Mouse (Mus musculus): ENCODE data around the gene Ctps2. TPM values are rescaled to one million over a fixed set of nuclear protein-coding genes. Genes with fewer than 3 reads are reported as not detected.

Gene Ctps2
- polyA plus RNA-seq, 1 experiment from 2014 or later: 69.4 TPM

GRCm38 (mm10) chrX:162963840-162964239 is 62.8 kb downstream of the Ctps2 start:
- 41% methylated on average over 4 of the region's 4 CpGs for WGBS
- Histone ChIP-seq H3K4me3 (ENCODE audit: low read length) (peak overlapping the region; percentile 37), H3K27ac (ENCODE audit: low read length) (peak overlapping the region; percentile 72)

DNA sequence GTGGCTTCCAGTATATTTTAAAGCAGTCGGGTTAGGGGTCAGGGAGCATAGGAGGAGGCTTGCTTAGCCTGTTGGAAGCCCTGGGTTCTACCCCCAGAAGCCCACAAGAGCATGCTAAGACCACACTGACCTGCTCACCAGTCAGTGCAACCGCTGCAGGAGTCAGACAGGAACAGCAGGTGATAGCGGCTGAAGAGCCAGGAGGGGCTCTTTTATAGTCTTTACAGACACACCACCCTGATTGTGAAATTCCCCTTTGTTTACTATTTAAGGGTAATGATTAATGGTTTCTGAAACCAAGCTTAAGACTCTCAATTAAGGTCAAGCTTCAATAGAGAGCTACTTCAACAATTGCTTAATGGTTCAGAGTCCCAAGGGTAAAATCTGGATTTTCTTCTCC is 63.3 kb downstream of the Ctps2 start, which contains the start of gene S100g:
Gene S100g, minus strand, starts transcription at position 217 of the 400 bp plus-strand sequence.
- H3K4me1 ChIP-seq (ENCODE audit: control insufficient read depth, insufficient read depth, low read length): no peaks in the 10 kb centered on the region
- H3K4me2 ChIP-seq (ENCODE audit: low read depth, low read length): peak within 1 kb of the TSS; percentile 30; the same call in 1 of the 2 replicates
- WGBS: 42% methylated on average over 3 of the region's 3 CpGs
- H3K4me3 ChIP-seq (ENCODE audit: low read length): peak within 1 kb of the TSS; percentile 37
- no peaks in the 10 kb centered on the region for H3K36me3 ChIP-seq (ENCODE audit: control insufficient read depth, insufficient read depth, low read length)
- H3K27ac ChIP-seq (ENCODE audit: low read length): peak within 1 kb of the TSS; percentile 72
- peak; percentile 88 for ATAC-seq
- no peaks in the 10 kb centered on the region for H3K9me3 ChIP-seq (ENCODE audit: control insufficient read depth, low read length)
- peak within 1 kb of the TSS; percentile 24; the same call in 1 of the 2 replicates for H3K9ac ChIP-seq (ENCODE audit: low read depth, low read length)
- H3K27me3 ChIP-seq (replicated peaks; ENCODE audit: control insufficient read depth, insufficient read depth, low read length): no peaks in the 10 kb centered on the region

More at GRCm38 (mm10) chrX:162963840-162964239, 62.8 kb downstream of the Ctps2 start:
- Histone ChIP-seq H3K4me2 (ENCODE audit: low read depth, low read length) (peak overlapping the region; percentile 30; the same call in 1 of the 2 replicates), H3K4me1 (ENCODE audit: control insufficient read depth, insufficient read depth, low read length) (no peaks in the 10 kb centered on the region), H3K36me3 (ENCODE audit: control insufficient read depth, insufficient read depth, low read length) (no peaks in the 10 kb centered on the region), H3K9ac (ENCODE audit: low read depth, low read length) (peak overlapping the region; percentile 24; the same call in 1 of the 2 replicates), H3K9me3 (ENCODE audit: control insufficient read depth, low read length) (no peaks in the 10 kb centered on the region), H3K27me3 (replicated peaks; ENCODE audit: control insufficient read depth, insufficient read depth, low read length) (no peaks in the 10 kb centered on the region)
- peak; percentile 60 for ATAC-seq

- Histone ChIP-seq H3K27me3 (replicated peaks; ENCODE audit: control insufficient read depth, insufficient read depth, low read length) (no peaks in the 10 kb centered on the region), H3K4me3 (ENCODE audit: low read length) (no peak overlapping the region), H3K9ac (ENCODE audit: low read depth, low read length) (no peak overlapping the region), H3K9me3 (ENCODE audit: control insufficient read depth, low read length) (no peaks in the 10 kb centered on the region), H3K4me1 (ENCODE audit: control insufficient read depth, insufficient read depth, low read length) (no peaks in the 10 kb centered on the region), H3K36me3 (ENCODE audit: control insufficient read depth, insufficient read depth, low read length) (no peaks in the 10 kb centered on the region), H3K4me2 (ENCODE audit: low read depth, low read length) (no peak overlapping the region), H3K27ac (ENCODE audit: low read length) (no peak overlapping the region)
- ATAC-seq: peak; percentile 68
- WGBS: 66% methylated on average over 8 of the region's 8 CpGs
Measured at GRCm38 (mm10) chrX:162967456-162967855, 66.4 kb downstream of the Ctps2 start.

DNA sequence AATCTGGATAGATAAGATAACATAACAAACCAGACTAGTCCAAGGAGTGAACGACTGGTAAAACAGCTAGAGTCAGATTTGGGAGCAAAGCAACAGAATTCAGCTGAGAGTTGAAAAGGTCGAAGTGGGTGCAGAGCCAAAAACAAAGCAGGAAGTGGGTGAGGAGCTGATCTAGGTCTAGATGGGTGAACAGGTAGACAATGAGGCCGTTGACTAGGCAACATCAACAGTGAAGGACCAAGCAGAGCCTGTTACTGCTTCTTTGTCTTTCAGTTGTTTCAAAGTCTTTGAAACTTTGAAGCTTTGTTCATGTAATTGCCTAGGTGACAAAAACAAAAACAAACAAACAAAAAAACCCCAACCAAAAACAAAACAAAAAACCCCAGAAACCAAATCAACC is 75.2 kb downstream of the Ctps2 start:
- Histone ChIP-seq H3K4me1 (ENCODE audit: control insufficient read depth, insufficient read depth, low read length) (no peaks in the 10 kb centered on the region), H3K9me3 (ENCODE audit: control insufficient read depth, low read length) (no peaks in the 10 kb centered on the region), H3K27ac (ENCODE audit: low read length) (no peak overlapping the region), H3K9ac (ENCODE audit: low read depth, low read length) (no peak overlapping the region), H3K4me3 (ENCODE audit: low read length) (no peak overlapping the region), H3K27me3 (replicated peaks; ENCODE audit: control insufficient read depth, insufficient read depth, low read length) (no peaks in the 10 kb centered on the region), H3K36me3 (ENCODE audit: control insufficient read depth, insufficient read depth, low read length) (no peaks in the 10 kb centered on the region), H3K4me2 (ENCODE audit: low read depth, low read length) (no peak overlapping the region)
- ATAC-seq: no peak
- WGBS: 79% methylated on average over 3 of the region's 3 CpGs

DNA sequence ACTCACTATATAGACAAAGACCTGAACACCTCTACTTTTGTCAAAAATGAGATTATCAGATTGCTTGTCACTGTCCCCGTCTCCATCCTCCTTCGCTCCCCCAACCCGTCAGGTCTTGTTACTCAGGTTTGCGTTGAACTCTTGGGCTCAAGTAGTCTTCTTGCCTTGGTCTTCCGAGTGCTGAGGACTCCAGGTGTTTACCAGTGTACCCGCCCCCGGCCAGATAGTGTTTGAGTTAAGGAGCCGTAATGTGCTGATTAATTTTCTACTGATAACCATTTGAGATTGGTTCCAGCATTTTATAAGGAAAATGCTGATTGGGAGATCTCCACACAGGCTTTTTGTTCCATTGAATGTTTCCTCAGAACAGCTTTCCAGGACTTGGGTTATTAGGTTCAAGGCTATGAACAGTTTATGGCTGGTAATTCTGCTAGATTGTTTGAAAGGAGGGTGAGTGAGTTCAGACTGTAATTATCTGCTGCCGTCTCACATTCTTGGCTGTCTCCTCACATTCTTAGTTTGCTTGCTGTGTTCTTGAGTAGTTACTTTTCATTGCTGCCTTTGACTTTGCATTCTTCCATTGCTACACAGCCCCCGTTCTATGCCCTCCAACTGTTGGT is 85.9 kb downstream of the Ctps2 start:
- no peaks in the 10 kb centered on the region for H3K4me1 ChIP-seq (ENCODE audit: control insufficient read depth, insufficient read depth, low read length)
- no peak overlapping the region for H3K4me3 ChIP-seq (ENCODE audit: low read length)
- no peak overlapping the region for H3K4me2 ChIP-seq (ENCODE audit: low read depth, low read length)
- H3K36me3 ChIP-seq (ENCODE audit: control insufficient read depth, insufficient read depth, low read length): no peaks in the 10 kb centered on the region
- H3K9me3 ChIP-seq (ENCODE audit: control insufficient read depth, low read length): no peaks in the 10 kb centered on the region
- no peak overlapping the region for H3K9ac ChIP-seq (ENCODE audit: low read depth, low read length)
- WGBS: 78% methylated on average over 10 of the region's 10 CpGs
- H3K27ac ChIP-seq (ENCODE audit: low read length): no peak overlapping the region
- no peaks in the 10 kb centered on the region for H3K27me3 ChIP-seq (replicated peaks; ENCODE audit: control insufficient read depth, insufficient read depth, low read length)
- ATAC-seq: peak; percentile 71

DNA sequence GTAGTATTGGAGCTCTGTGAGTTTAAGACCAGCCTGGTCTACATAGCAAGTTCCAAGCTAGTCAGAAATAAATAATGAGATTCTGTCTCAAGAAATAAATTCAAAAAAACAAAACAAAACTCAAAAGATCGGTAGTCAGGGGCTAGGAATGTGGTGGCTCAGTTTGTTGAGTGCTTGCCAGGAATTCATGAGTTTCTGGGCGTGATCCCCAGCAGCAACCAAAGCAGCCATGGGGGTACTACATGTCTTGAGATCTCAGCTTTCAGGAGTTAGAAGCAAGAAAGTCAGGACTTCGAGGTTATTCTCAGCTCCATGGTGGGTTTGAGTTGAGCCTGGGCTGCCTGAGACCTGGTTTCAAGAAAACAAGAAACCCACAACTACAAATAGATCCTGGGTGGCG is 90.4 kb downstream of the Ctps2 start:
- ATAC-seq: no peak
- H3K9ac ChIP-seq (ENCODE audit: low read depth, low read length): no peak overlapping the region
- no peak overlapping the region for H3K4me2 ChIP-seq (ENCODE audit: low read depth, low read length)
- no peak overlapping the region for H3K4me3 ChIP-seq (ENCODE audit: low read length)
- no peaks in the 10 kb centered on the region; the same call in 1 of the 2 replicates for H3K27me3 ChIP-seq (replicated peaks; ENCODE audit: control insufficient read depth, insufficient read depth, low read length)
- H3K4me1 ChIP-seq (ENCODE audit: control insufficient read depth, insufficient read depth, low read length): no peaks in the 10 kb centered on the region
- 80% methylated on average over 4 of the region's 4 CpGs for WGBS
- H3K27ac ChIP-seq (ENCODE audit: low read length): no peak overlapping the region
- no peaks in the 10 kb centered on the region for H3K36me3 ChIP-seq (ENCODE audit: control insufficient read depth, insufficient read depth, low read length)
- no peaks in the 10 kb centered on the region for H3K9me3 ChIP-seq (ENCODE audit: control insufficient read depth, low read length)

DNA sequence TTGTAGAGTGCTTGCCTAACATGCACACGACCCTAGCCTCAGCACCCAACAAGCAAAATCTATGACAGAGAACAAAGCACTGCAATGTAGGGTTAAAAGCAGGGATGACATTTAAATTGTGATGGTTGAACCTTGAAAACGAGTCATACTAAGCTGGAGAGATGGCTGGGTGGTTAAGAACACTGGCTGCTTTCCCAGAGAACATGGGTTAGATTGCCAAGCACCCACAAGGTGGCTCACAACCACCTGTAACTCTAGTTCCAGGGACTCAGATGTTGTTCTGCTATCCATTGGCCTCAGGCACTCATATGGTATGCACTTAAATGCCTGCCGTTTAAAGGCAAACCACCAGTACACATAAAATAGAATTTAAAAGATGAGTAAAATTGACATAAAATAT is 91.1 kb downstream of the Ctps2 start:
- Histone ChIP-seq H3K9me3 (ENCODE audit: control insufficient read depth, low read length) (no peaks in the 10 kb centered on the region), H3K4me2 (ENCODE audit: low read depth, low read length) (no peak overlapping the region), H3K27ac (ENCODE audit: low read length) (no peak overlapping the region), H3K36me3 (ENCODE audit: control insufficient read depth, insufficient read depth, low read length) (no peaks in the 10 kb centered on the region), H3K4me3 (ENCODE audit: low read length) (no peak overlapping the region), H3K4me1 (ENCODE audit: control insufficient read depth, insufficient read depth, low read length) (no peaks in the 10 kb centered on the region), H3K9ac (ENCODE audit: low read depth, low read length) (no peak overlapping the region), H3K27me3 (replicated peaks; ENCODE audit: control insufficient read depth, insufficient read depth, low read length) (no peaks in the 10 kb centered on the region; the same call in 1 of the 2 replicates)
- WGBS: 72% methylated on average over 3 of the region's 3 CpGs
- ATAC-seq: no peak

DNA sequence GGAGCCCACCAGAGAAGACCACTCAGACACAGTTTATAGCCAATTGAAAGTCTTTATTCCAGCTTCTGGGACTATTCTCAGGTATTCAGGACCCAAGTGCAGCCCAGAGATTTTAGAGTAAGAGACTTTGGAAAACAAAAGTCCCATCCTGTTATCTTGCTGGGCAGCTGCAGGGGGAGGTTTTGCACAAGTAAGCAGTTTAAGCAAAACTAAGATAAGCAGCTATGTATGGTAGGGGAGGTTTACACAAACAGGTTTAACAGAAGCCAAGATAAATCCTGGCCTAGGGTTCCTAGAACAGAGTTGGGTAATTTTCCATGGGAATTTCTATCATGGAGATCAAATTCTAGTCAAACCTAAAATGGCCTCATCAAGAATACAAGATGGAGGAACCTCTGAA is 126.8 kb downstream of the Ctps2 start:
- Histone ChIP-seq H3K4me3 (ENCODE audit: low read length) (no peak overlapping the region), H3K9ac (ENCODE audit: low read depth, low read length) (no peak overlapping the region), H3K27me3 (replicated peaks; ENCODE audit: control insufficient read depth, insufficient read depth, low read length) (no peaks in the 10 kb centered on the region), H3K9me3 (ENCODE audit: control insufficient read depth, low read length) (no peaks in the 10 kb centered on the region), H3K4me2 (ENCODE audit: low read depth, low read length) (no peak overlapping the region), H3K27ac (ENCODE audit: low read length) (no peak overlapping the region), H3K4me1 (ENCODE audit: control insufficient read depth, insufficient read depth, low read length) (no peaks in the 10 kb centered on the region), H3K36me3 (ENCODE audit: control insufficient read depth, insufficient read depth, low read length) (no peaks in the 10 kb centered on the region)
- no peak for ATAC-seq

GRCm38 (mm10) chrX:163038767-163039166 is 137.7 kb downstream of the Ctps2 start:
- Histone ChIP-seq H3K27ac (ENCODE audit: low read length) (no peak overlapping the region), H3K4me1 (ENCODE audit: control insufficient read depth, insufficient read depth, low read length) (no peaks in the 10 kb centered on the region), H3K36me3 (ENCODE audit: control insufficient read depth, insufficient read depth, low read length) (no peaks in the 10 kb centered on the region), H3K4me3 (ENCODE audit: low read length) (no peak overlapping the region), H3K9ac (ENCODE audit: low read depth, low read length) (no peak overlapping the region), H3K9me3 (ENCODE audit: control insufficient read depth, low read length) (no peaks in the 10 kb centered on the region), H3K4me2 (ENCODE audit: low read depth, low read length) (no peak overlapping the region), H3K27me3 (replicated peaks; ENCODE audit: control insufficient read depth, insufficient read depth, low read length) (no peaks in the 10 kb centered on the region)
- ATAC-seq: no peak
- 69% methylated on average over 3 of the region's 3 CpGs for WGBS

DNA sequence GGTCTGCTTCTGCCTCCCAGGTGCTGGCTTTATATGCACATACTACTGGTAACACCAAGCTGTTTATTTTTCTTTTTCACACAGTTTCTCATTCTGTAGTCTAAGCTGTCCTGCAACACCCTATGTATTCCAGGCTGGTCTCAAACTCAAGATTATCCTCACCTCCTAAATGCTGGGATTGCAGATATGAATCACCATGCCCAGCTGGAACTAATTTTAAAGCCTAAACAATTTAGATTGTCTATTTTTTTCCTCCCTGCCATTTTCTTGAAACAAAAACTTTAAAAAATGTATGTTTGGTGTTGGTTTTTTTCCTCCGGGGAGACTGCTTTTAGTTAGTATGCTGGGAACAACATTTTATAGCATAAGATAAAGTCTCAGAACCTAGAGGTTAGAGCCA is 141.7 kb downstream of the Ctps2 start:
- Histone ChIP-seq H3K9ac (ENCODE audit: low read depth, low read length) (no peak overlapping the region), H3K4me3 (ENCODE audit: low read length) (no peak overlapping the region), H3K27me3 (replicated peaks; ENCODE audit: control insufficient read depth, insufficient read depth, low read length) (no peaks in the 10 kb centered on the region), H3K4me1 (ENCODE audit: control insufficient read depth, insufficient read depth, low read length) (no peaks in the 10 kb centered on the region), H3K36me3 (ENCODE audit: control insufficient read depth, insufficient read depth, low read length) (no peaks in the 10 kb centered on the region), H3K4me2 (ENCODE audit: low read depth, low read length) (no peak overlapping the region), H3K9me3 (ENCODE audit: control insufficient read depth, low read length) (no peaks in the 10 kb centered on the region), H3K27ac (ENCODE audit: low read length) (no peak overlapping the region)
- no peak for ATAC-seq
- WGBS: 87% methylated on average over 1 of the region's 1 CpGs

Data from intestine, embryonic 16.5 days (tissue).